26 mouse cellular contexts compared by ENCODE assay signal in genomic region chr7:25110336-25110735, GRCm38 (mm10).
"Had no signal": no experiment of that assay in that cellular context is flagged by ENCODE, and none has a peak within 500 bp of the region (broad histone marks: within the 10 kb centered on the region; RNA-seq: fewer than 3 reads in every experiment).

No protein-coding gene starts in this region.

- H3K27me3 ChIP-seq: hindbrain, embryonic 12.5 days had no signal

- H3K36me3 ChIP-seq: heart, embryonic 10.5 days; heart, embryonic 12.5 days; intestine, embryonic 15.5 days; limb, embryonic 10.5 days; limb, embryonic 12.5 days had no signal

- H3K9me3 ChIP-seq: heart, embryonic 10.5 days; heart, embryonic 12.5 days; hindbrain, embryonic 10.5 days; hindbrain, embryonic 12.5 days; intestine, embryonic 15.5 days; limb, embryonic 10.5 days; limb, embryonic 12.5 days had no signal

- H3K27ac ChIP-seq: heart, embryonic 10.5 days; hindbrain, embryonic 10.5 days; hindbrain, embryonic 12.5 days; hindbrain, embryonic 14.5 days; intestine, embryonic 15.5 days; layer of hippocampus, adult 2 months; left cerebral cortex, adult 2 months; limb, embryonic 10.5 days; limb, embryonic 12.5 days; liver, embryonic 14.5 days had no signal

- H3K9ac ChIP-seq: heart, embryonic 12.5 days; hindbrain, embryonic 12.5 days; hindbrain, embryonic 14.5 days; intestine, embryonic 15.5 days; limb, embryonic 12.5 days; liver, embryonic 14.5 days had no signal

- H3K4me2 ChIP-seq: heart, embryonic 12.5 days; hindbrain, embryonic 12.5 days; hindbrain, embryonic 14.5 days; intestine, embryonic 15.5 days; limb, embryonic 12.5 days; liver, embryonic 11.5 days had no signal

- H3K4me1 ChIP-seq: intestine, embryonic 15.5 days had no signal

- H3K4me3 ChIP-seq: heart, embryonic 10.5 days; heart, embryonic 12.5 days; hindbrain, embryonic 10.5 days; hindbrain, embryonic 12.5 days; intestine, embryonic 15.5 days; layer of hippocampus, adult 2 months; left cerebral cortex, adult 2 months; limb, embryonic 10.5 days; limb, embryonic 12.5 days had no signal

- ATAC-seq: inflammation-experienced regulatory T-cells, adult 6 months; intestine, embryonic 15.5 days; intestine, postnatal 0 days had no signal

- DNase-seq: gastrocnemius, postnatal 14 days; gastrocnemius, postnatal 36 days; heart, adult 18-20 months; heart, postnatal 10 days; heart, postnatal 4 days; kidney, adult 18-20 months; kidney, adult 8-10 months; kidney, postnatal 10 days; kidney, postnatal 25 days; kidney, postnatal 4 days; liver; lung, adult 18-20 months had no signal
